Mouse (Mus musculus) embryonic facial prominence, embryonic 13.5 days (tissue): ENCODE measurements around the gene D930020B18Rik. TPM values are rescaled to one million over a fixed set of nuclear protein-coding genes. Genes with fewer than 3 reads are reported as not detected.

ENCODE experiments used
- microRNA-seq: library from miRNA; unstranded; fragments of <30 nt; microRNA quantifications from one replicate; pipeline ENCODE4, GENCODE M21; 2016
- polyA plus RNA-seq: library from polyadenylated mRNA; unstranded; fragments of >200 nt; fragmentation: Nextera tagmentation; extraction: Ambion mirVana; gene quantifications from 2 replicates; pipeline ENCODE4 v1.2.1, GENCODE M21; 2015

Gene D930020B18Rik
- polyA plus RNA-seq, 1 experiment from 2014 or later: 0.76 TPM

Small RNA genes within 50 kb of the gene (microRNA-seq; reads per million reads assigned to microRNA genes)
- not detected for gene Gm24330

Other genes with a start within 250 kb of the D930020B18Rik start
- 17.7 and 20.8 TPM in 2 replicates for gene Rassf3, start 165.2 kb upstream of the D930020B18Rik start, polyA plus RNA-seq
- gene Tbk1, start 54.8 kb upstream of the D930020B18Rik start, polyA plus RNA-seq: 32.3 and 35.9 TPM in 2 replicates
- gene Xpot, start 15.3 kb upstream of the D930020B18Rik start, polyA plus RNA-seq: 48.1 and 61.6 TPM in 2 replicates
- gene BC048403, start 98.3 kb downstream of the D930020B18Rik start, polyA plus RNA-seq: 3.1 and 3.2 TPM in 2 replicates